Mouse (Mus musculus): ENCODE results near the gene Pnkp.

GRCm38 (mm10) chr7:44908706-44909476, 52.0 kb downstream of the Pnkp start:
- TF ChIP-seq CTCF (IDR thresholded peaks at IDR 0.05; ENCODE audit: low read depth, low read length) = no peak
- TF ChIP-seq POLR2A (IDR thresholded peaks at IDR 0.05; ENCODE audit: borderline replicate concordance, low read depth, low read length) = no peak
